Mouse (Mus musculus) spleen, adult 2 months (tissue): ENCODE results near the gene Cox10. TPM values are rescaled to one million over a fixed set of nuclear protein-coding genes. Genes with fewer than 3 reads are reported as not detected.
"Not testable (repeated sequence)": the region's sequence is repeated elsewhere in the genome, so short reads cannot be mapped to it uniquely, and the experiment has no call there.

Source experiments
- DNase-seq, 2 experiments: peaks; one replicate each; pipeline versions ENCODE4 v3.0.0 to v3.0.0-alpha.2; 2012 to 2021; ENCODE audit warnings: low spot score in 2 of 2, low read depth in 1 of 2
- H3K27ac ChIP-seq: fragments of 200-500 bp; 2 replicates; pipeline ENCODE4 v1.5.1; 2012; ENCODE audit warnings: low read length, inconsistent platforms; ENCODE audit not compliant: insufficient read depth
- H3K27me3 ChIP-seq: fragments of 200-500 bp; 2 replicates; pipeline ENCODE4 v1.6.1; 2012; ENCODE audit warnings: mild to moderate bottlenecking, moderate library complexity, low read length, inconsistent platforms; ENCODE audit not compliant: control insufficient read depth, insufficient read depth
- H3K36me3 ChIP-seq: fragments of 200-500 bp; 2 replicates; pipeline ENCODE4 v1.6.1; 2012; ENCODE audit warnings: mild to moderate bottlenecking, low read length, inconsistent platforms; ENCODE audit not compliant: control insufficient read depth, insufficient read depth
- H3K4me1 ChIP-seq: fragments of 200-500 bp; 2 replicates; pipeline ENCODE4 v1.6.1; 2011; ENCODE audit warnings: inconsistent platforms; ENCODE audit not compliant: control insufficient read depth, insufficient read depth, insufficient read length
- H3K4me3 ChIP-seq: fragments of 200-500 bp; 2 replicates; pipeline ENCODE4 v1.5.1; 2011; ENCODE audit warnings: mild to moderate bottlenecking, inconsistent platforms; ENCODE audit not compliant: insufficient read depth, insufficient read length; ENCODE audit errors: extremely low read depth
- CTCF ChIP-seq: fragments of 200-500 bp; IDR thresholded peaks from 2 replicates; pipeline ENCODE4 v1.5.1; 2011; ENCODE audit warnings: mild to moderate bottlenecking, inconsistent platforms; ENCODE audit not compliant: insufficient read depth, insufficient read length, insufficient replicate concordance; ENCODE audit errors: extremely low read depth
- POLR2A ChIP-seq: fragments of 200-500 bp; IDR thresholded peaks from 2 replicates; pipeline ENCODE4 v1.6.1; 2011; ENCODE audit warnings: low read depth, low read length, inconsistent platforms
- WGBS: fragments of 180-500 bp; shearing (Covaris S2); methylation state at CpG from one replicate; pipeline ENCODE4 v1.1.7; 2018; 5-methylcytosine and 5-hydroxymethylcytosine counted together
- polyA plus RNA-seq: library from polyadenylated mRNA; depleted of rRNA; stranded (reverse); fragments of >200 nt; gene quantifications from 2 replicates; pipeline ENCODE4 v1.2.3, GENCODE M21; 2012; rRNA removed

Cox10 gene
- polyA plus RNA-seq: 7.8 and 9.8 TPM in 2 replicates

DNA sequence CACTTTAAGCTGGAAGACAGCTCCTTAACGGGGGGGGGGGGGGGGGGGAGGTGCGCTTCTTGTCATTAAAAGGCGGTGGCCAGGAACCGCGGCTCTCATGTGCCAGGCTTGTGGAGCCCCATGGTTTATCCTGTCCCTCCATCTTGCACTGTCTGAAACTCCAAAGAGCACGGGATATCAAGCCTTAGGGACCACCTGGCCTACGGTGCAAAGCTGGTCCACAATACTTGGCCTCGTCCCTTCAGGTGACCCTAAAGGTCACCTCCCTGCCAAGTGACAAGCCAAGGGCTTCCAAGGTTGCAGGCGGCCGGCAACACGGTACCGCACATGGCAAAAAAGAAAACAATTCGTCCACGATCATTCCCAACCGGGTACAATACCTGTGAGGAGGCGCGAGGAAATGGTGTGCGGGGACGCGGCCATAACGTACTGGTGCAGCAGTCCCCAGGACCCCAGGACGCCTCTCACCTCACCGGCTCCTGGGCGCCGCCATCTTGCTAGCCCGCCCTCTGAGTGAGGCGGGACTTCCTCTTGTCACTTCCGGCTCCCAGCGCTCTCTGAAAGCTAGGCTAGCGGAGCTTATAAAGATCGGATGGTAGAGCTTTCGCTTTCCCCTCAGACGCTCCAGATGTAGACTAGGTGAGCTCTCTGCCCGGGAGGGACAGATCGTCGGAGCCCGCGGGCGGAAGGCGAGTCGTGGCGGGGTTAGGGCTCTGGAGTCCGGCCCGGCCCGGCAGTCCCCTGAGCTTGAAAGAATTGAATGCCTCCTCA lies at the start of gene Cox10:
Gene Cox10, minus strand, starts transcription at position 513 of the 771 bp plus-strand sequence.
- no peaks in the 10 kb centered on the region for H3K27me3 ChIP-seq
- under 1% methylated on average over 45 of the region's 45 CpGs for WGBS
- TF ChIP-seq POLR2A (peak; percentile 54; the same call in 1 of the 2 replicates), CTCF (no peak)
- H3K4me1 ChIP-seq: peaks cover 2% of the 10 kb centered on the region; the same call in 1 of the 2 replicates
- peak within 1 kb of the TSS; percentile 88 for H3K4me3 ChIP-seq
- peak within 1 kb of the TSS; percentile 92 for H3K27ac ChIP-seq
- peaks cover 3% of the 10 kb centered on the region for H3K36me3 ChIP-seq
- peak; percentile 79 to 85 for DNase-seq

DNA sequence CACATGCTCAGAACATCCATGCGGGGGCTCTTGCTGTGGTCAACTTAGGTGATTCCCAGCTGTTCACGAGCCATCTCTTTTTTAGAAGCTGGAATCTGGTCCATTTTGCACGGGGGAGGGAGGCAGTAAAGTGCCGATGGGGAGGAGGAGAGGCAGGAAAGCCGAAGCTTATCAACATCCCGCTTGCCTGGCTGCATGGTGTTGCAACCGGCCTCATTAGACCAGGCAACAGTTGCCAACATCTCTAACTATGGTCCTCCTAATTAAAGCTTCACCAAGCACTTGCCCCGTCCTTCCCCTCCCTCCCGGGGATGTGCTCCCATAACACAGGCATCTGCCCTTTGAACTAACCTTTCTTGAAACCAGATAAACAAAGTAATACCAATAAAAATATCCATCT lies 48.7 kb upstream of the Cox10 start:
- 64% methylated on average over 9 of the region's 9 CpGs for WGBS
- no peaks in the 10 kb centered on the region for H3K4me1 ChIP-seq
- H3K27me3 ChIP-seq: no peaks in the 10 kb centered on the region
- H3K4me3 ChIP-seq: no peak overlapping the region
- no peak for DNase-seq
- no peak overlapping the region for H3K27ac ChIP-seq
- no peak for TF ChIP-seq POLR2A
- no peak for TF ChIP-seq CTCF
- H3K36me3 ChIP-seq: no peaks in the 10 kb centered on the region

DNA sequence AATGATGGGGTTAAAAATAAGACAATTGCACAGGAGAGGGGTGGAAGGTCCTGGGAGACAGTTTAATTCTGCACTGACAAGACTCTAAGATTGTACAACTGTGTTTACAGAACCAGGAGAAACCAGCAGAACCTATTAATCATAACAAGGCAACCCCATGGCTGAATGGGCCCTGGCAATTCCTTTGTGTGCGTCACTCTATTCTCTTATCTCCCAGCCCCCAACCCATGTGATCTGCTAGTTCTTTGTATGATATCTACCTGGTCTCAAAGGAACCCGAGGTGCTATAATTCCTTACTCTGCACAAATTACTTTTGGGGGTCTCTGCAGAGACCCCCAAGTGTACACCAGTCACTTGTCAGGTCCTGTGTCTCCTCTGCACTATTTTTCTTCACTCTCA lies 46.2 kb upstream of the Cox10 start:
- 76% methylated on average over 2 of the region's 2 CpGs for WGBS
- no peak overlapping the region for H3K4me3 ChIP-seq
- no peaks in the 10 kb centered on the region for H3K27me3 ChIP-seq
- no peak overlapping the region for H3K27ac ChIP-seq
- H3K4me1 ChIP-seq: no peaks in the 10 kb centered on the region
- no peaks in the 10 kb centered on the region for H3K36me3 ChIP-seq
- no peak for TF ChIP-seq CTCF
- no peak for TF ChIP-seq POLR2A
- no peak for DNase-seq

DNA sequence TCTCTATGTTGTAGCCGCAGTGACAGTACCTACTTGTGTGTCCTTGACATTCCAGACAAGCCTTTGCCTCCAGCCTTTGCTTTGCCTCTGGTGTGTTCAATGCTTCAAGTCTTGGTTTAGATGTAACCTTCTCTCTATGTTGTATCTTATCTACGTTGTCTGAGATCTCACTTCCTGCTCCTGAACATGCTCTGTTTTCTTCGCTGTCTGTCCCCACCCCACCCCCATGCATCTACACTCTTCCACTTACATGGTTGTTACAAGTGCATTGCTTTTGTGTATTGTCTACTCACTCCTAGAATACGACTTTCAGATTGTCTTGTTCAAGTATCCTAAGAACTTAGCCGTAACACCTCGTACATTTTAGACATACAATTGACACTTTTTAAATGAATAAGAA lies 43.9 kb upstream of the Cox10 start:
- not testable (repeated sequence) for H3K4me1 ChIP-seq, H3K27ac ChIP-seq, DNase-seq, H3K4me3 ChIP-seq, H3K36me3 ChIP-seq, H3K27me3 ChIP-seq
- WGBS: 69% methylated on average over 6 of the region's 6 CpGs

DNA sequence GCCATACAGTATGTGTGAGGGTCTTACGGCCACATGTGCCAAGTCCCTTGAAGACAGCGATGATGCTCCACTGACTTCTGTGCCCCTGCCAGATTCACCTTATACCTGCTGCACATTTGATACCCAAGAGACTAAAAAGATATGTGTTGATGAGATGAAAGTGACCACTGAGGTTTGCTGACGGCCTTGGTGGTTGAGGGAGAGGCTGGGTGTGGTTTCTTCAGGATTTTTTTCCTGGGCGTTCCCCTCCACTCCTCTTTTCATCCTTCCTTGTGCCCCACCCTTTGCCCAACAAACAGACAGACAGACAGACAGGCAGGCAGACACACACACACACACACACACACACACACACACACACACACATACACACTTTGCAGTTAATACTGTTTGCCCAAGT lies 37.4 kb upstream of the Cox10 start:
- no peak for TF ChIP-seq POLR2A
- TF ChIP-seq CTCF: no peak
- Histone ChIP-seq H3K27me3 (no peaks in the 10 kb centered on the region), H3K4me1 (no peaks in the 10 kb centered on the region; the same call in 1 of the 2 replicates), H3K4me3 (no peak overlapping the region), H3K27ac (no peak overlapping the region), H3K36me3 (no peaks in the 10 kb centered on the region)
- DNase-seq: peak in 1 of 2 experiments; percentile 26
- WGBS: 72% methylated on average over 4 of the region's 4 CpGs

DNA sequence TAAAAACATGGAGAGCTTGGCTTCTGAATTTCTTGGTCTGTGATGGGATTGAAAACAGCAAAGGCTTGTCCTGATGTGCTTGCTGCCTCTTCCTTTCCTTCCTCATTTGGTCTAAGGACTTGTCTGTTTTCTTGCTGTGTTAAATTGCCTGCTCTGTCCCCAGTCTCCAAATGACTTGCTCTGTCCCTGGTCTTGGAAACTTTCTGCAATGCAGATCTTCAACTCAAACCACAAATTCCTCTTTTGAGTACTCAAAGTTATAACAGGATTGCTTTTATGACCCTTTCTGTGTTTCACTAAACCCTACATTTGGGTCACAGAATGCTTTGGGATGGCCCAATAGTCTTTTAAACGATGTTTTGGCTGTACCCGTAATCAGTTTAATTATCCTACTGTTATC lies 36.6 kb upstream of the Cox10 start:
- Histone ChIP-seq H3K4me3 (no peak overlapping the region), H3K27me3 (no peaks in the 10 kb centered on the region), H3K4me1 (no peaks in the 10 kb centered on the region; the same call in 1 of the 2 replicates), H3K36me3 (no peaks in the 10 kb centered on the region), H3K27ac (no peak overlapping the region)
- WGBS: 71% methylated on average over 2 of the region's 2 CpGs
- no peak for DNase-seq
- TF ChIP-seq POLR2A: no peak
- TF ChIP-seq CTCF: no peak

DNA sequence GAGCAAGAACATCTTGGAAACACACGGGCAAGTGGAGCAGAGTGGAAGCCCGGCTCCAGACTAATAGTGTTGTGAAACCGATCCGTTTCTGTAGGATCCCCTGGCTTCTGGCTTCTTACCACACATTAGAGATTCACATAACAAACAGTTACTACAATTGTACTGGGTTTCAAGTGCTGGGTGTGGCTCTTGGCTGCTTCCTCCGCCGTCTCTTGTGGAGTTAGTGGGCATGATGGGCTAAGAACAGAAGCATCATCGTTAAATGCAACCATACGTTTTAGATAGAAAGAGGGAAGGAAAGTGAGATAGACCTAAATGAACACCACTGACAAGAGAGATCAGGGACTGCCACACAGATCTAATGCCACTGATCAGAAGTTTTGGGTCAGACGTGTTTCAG lies 35.8 kb upstream of the Cox10 start:
- no peak for DNase-seq
- WGBS: 72% methylated on average over 9 of the region's 9 CpGs
- no peak overlapping the region for H3K4me3 ChIP-seq
- H3K27me3 ChIP-seq: no peaks in the 10 kb centered on the region
- H3K36me3 ChIP-seq: no peaks in the 10 kb centered on the region
- no peak overlapping the region; the same call in 1 of the 2 replicates for H3K27ac ChIP-seq
- TF ChIP-seq CTCF (no peak), POLR2A (no peak)
- H3K4me1 ChIP-seq: no peaks in the 10 kb centered on the region; the same call in 1 of the 2 replicates
